Mouse (Mus musculus): ENCODE measurements at regions not wholly inside any gene's neighbourhood (a gene's known extent, or its start where the extent isn't known, plus 50 kb on each side); places are given as distances from the start of the nearest gene placed in this dataset.
A peak's percentile ranks its signal among the peaks of the same experiment; 100 is the strongest.

- no peak overlapping the region for H3K27ac ChIP-seq (replicated peaks; ENCODE audit: low read depth, low read length)
- no peaks in the 10 kb centered on the region for H3K9me3 ChIP-seq (ENCODE audit: control insufficient read depth, low read length)
- H3K9ac ChIP-seq (ENCODE audit: low read depth, low read length) = no peak overlapping the region
- ATAC-seq (ENCODE audit: low read depth) = no peak
- H3K4me3 ChIP-seq (ENCODE audit: low read depth, low read length) = no peak overlapping the region
- no peak overlapping the region for H3K4me2 ChIP-seq (ENCODE audit: low read depth, low read length)
- H3K4me1 ChIP-seq (ENCODE audit: control insufficient read depth, insufficient read depth, low read length) = no peaks in the 10 kb centered on the region
- 92% methylated on average over 1 of the region's 1 CpGs for WGBS
- no peaks in the 10 kb centered on the region for H3K27me3 ChIP-seq (replicated peaks; ENCODE audit: control insufficient read depth, insufficient read depth, low read length)
- no peaks in the 10 kb centered on the region for H3K36me3 ChIP-seq (ENCODE audit: control insufficient read depth, insufficient read depth, low read length)
- no peak for DNase-seq (ENCODE audit: low spot score)
Observed at GRCm38 (mm10) chr12:74745051-74745450, 428.9 kb upstream of the Gm11042 start.

DNA sequence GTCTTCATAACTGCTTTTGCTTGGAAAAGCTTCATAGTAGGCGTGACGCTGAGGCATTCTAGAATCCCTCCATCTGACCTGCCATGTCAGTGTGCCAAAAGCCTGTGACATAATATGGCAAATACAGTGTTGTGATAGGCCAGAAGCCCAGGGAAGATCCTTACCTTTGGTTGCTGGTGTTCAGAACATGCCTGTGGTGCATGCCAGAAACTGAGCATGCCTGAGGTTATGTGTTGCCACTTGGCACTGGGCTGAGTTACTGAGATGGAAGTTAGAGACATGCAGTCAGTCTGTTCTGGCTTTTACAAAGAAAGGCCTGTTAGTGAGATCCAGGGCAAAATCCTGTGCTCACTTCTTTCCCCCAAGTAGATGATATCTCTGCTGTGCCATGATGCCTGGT is 412.7 kb upstream of the Gm11042 start:
- Histone ChIP-seq H3K9me3 (ENCODE audit: control insufficient read depth, low read length) (peaks cover 5% of the 10 kb centered on the region; the same call in 1 of the 2 replicates), H3K4me3 (ENCODE audit: low read depth, low read length) (no peak overlapping the region), H3K27ac (replicated peaks; ENCODE audit: low read depth, low read length) (no peak overlapping the region), H3K27me3 (replicated peaks; ENCODE audit: control insufficient read depth, insufficient read depth, low read length) (no peaks in the 10 kb centered on the region), H3K36me3 (ENCODE audit: control insufficient read depth, insufficient read depth, low read length) (no peaks in the 10 kb centered on the region), H3K4me1 (ENCODE audit: control insufficient read depth, insufficient read depth, low read length) (no peaks in the 10 kb centered on the region), H3K4me2 (ENCODE audit: low read depth, low read length) (no peak overlapping the region), H3K9ac (ENCODE audit: low read depth, low read length) (no peak overlapping the region)
- WGBS = 90% methylated on average over 2 of the region's 2 CpGs
- DNase-seq (ENCODE audit: low spot score) (no peak), ATAC-seq (ENCODE audit: low read depth) (no peak)

GRCm38 (mm10) chr12:74679149-74679548 is 363.0 kb upstream of the Gm11042 start:
- ATAC-seq (ENCODE audit: low read depth) (no peak), DNase-seq (ENCODE audit: low spot score) (no peak)
- no peaks in the 10 kb centered on the region for H3K36me3 ChIP-seq (ENCODE audit: control insufficient read depth, insufficient read depth, low read length)
- H3K4me3 ChIP-seq (ENCODE audit: low read depth, low read length) = no peak overlapping the region
- 90% methylated on average over 3 of the region's 3 CpGs for WGBS
- H3K27me3 ChIP-seq (replicated peaks; ENCODE audit: control insufficient read depth, insufficient read depth, low read length) = no peaks in the 10 kb centered on the region
- H3K9me3 ChIP-seq (ENCODE audit: control insufficient read depth, low read length) = no peaks in the 10 kb centered on the region
- H3K27ac ChIP-seq (replicated peaks; ENCODE audit: low read depth, low read length) = no peak overlapping the region
- no peak overlapping the region for H3K4me2 ChIP-seq (ENCODE audit: low read depth, low read length)
- H3K9ac ChIP-seq (ENCODE audit: low read depth, low read length) = no peak overlapping the region
- H3K4me1 ChIP-seq (ENCODE audit: control insufficient read depth, insufficient read depth, low read length) = no peaks in the 10 kb centered on the region

DNA sequence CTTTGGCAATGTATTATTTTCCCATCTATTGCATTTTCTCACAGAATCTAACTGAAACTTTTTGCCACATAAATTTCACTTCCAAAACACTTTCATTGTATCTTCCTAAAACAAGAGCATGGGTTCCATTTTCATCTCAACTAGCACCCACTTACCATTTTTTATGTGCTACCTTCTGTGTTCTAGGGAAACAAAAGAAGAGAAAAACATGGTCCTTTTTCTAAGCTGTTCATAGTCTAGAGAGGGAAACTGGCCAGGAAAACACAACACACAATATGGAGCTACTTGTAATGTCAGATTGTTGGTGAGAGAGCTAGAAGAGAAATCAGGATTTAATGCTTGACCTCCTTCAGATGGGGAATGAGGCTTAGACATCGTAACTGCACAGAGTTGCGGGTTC is 361.6 kb upstream of the Gm11042 start:
- Histone ChIP-seq H3K36me3 (ENCODE audit: control insufficient read depth, insufficient read depth, low read length) (no peaks in the 10 kb centered on the region), H3K4me3 (ENCODE audit: low read depth, low read length) (no peak overlapping the region), H3K4me1 (ENCODE audit: control insufficient read depth, insufficient read depth, low read length) (no peaks in the 10 kb centered on the region), H3K9me3 (ENCODE audit: control insufficient read depth, low read length) (no peaks in the 10 kb centered on the region), H3K9ac (ENCODE audit: low read depth, low read length) (no peak overlapping the region), H3K27me3 (replicated peaks; ENCODE audit: control insufficient read depth, insufficient read depth, low read length) (no peaks in the 10 kb centered on the region; the same call in 1 of the 2 replicates), H3K27ac (replicated peaks; ENCODE audit: low read depth, low read length) (no peak overlapping the region), H3K4me2 (ENCODE audit: low read depth, low read length) (no peak overlapping the region)
- DNase-seq (ENCODE audit: low spot score) (no peak), ATAC-seq (ENCODE audit: low read depth) (no peak)
- 87% methylated on average over 2 of the region's 2 CpGs for WGBS

GRCm38 (mm10) chr12:74658406-74658805 is 342.2 kb upstream of the Gm11042 start:
- Histone ChIP-seq H3K9ac (ENCODE audit: low read depth, low read length) (no peak overlapping the region), H3K4me2 (ENCODE audit: low read depth, low read length) (no peak overlapping the region), H3K27ac (replicated peaks; ENCODE audit: low read depth, low read length) (no peak overlapping the region), H3K36me3 (ENCODE audit: control insufficient read depth, insufficient read depth, low read length) (no peaks in the 10 kb centered on the region), H3K4me3 (ENCODE audit: low read depth, low read length) (no peak overlapping the region), H3K9me3 (ENCODE audit: control insufficient read depth, low read length) (no peaks in the 10 kb centered on the region), H3K4me1 (ENCODE audit: control insufficient read depth, insufficient read depth, low read length) (no peaks in the 10 kb centered on the region), H3K27me3 (replicated peaks; ENCODE audit: control insufficient read depth, insufficient read depth, low read length) (no peaks in the 10 kb centered on the region)
- ATAC-seq (ENCODE audit: low read depth) (no peak), DNase-seq (ENCODE audit: low spot score) (no peak)

DNA sequence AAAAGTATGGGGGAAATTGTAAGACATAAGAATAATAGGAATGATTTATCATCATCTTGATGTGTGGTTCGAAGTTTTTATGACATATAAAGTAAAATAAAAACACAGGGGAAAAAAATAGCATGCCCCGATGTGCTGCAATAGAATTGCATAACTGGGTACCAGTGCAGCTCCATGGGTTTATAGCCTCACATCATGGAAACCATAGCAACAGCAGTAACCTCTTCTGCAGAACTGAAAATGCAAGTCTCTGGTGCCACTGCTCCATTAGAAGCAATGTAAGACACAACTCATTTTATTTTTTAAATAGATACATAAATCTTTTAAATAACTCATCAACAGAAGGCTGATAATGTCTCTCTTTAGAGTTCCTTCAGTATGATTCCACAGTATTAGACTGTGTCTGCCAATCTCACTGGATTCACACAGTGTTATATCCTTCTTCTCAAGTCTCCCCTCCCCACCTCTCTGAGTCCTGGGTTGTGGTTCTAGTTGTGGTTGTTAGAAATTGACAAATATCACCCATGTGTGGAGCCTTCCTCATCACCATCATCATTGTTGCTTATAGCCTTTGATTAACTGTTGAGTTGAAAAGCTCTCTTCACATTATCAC is 340.9 kb upstream of the Gm11042 start:
- no peaks in the 10 kb centered on the region for H3K9me3 ChIP-seq (ENCODE audit: control insufficient read depth, low read length)
- H3K4me1 ChIP-seq (ENCODE audit: control insufficient read depth, insufficient read depth, low read length) = no peaks in the 10 kb centered on the region
- H3K9ac ChIP-seq (ENCODE audit: low read depth, low read length) = no peak overlapping the region
- H3K4me3 ChIP-seq (ENCODE audit: low read depth, low read length) = no peak overlapping the region
- ATAC-seq (ENCODE audit: low read depth) = no peak
- no peak overlapping the region for H3K27ac ChIP-seq (replicated peaks; ENCODE audit: low read depth, low read length)
- H3K4me2 ChIP-seq (ENCODE audit: low read depth, low read length) = no peak overlapping the region
- no peak for DNase-seq (ENCODE audit: low spot score)
- 73% methylated on average over 2 of the region's 2 CpGs for WGBS
- H3K36me3 ChIP-seq (ENCODE audit: control insufficient read depth, insufficient read depth, low read length) = no peaks in the 10 kb centered on the region
- no peaks in the 10 kb centered on the region for H3K27me3 ChIP-seq (replicated peaks; ENCODE audit: control insufficient read depth, insufficient read depth, low read length)

- no peak for DNase-seq (ENCODE audit: low spot score)
- ATAC-seq (ENCODE audit: low read depth) = no peak
- Histone ChIP-seq H3K4me1 (ENCODE audit: control insufficient read depth, insufficient read depth, low read length) (no peaks in the 10 kb centered on the region), H3K27me3 (replicated peaks; ENCODE audit: control insufficient read depth, insufficient read depth, low read length) (no peaks in the 10 kb centered on the region), H3K4me2 (ENCODE audit: low read depth, low read length) (no peak overlapping the region), H3K4me3 (ENCODE audit: low read depth, low read length) (no peak overlapping the region), H3K9me3 (ENCODE audit: control insufficient read depth, low read length) (no peaks in the 10 kb centered on the region), H3K9ac (ENCODE audit: low read depth, low read length) (no peak overlapping the region), H3K36me3 (ENCODE audit: control insufficient read depth, insufficient read depth, low read length) (no peaks in the 10 kb centered on the region), H3K27ac (replicated peaks; ENCODE audit: low read depth, low read length) (no peak overlapping the region)
- WGBS = 68% methylated on average over 1 of the region's 1 CpGs
Observed at GRCm38 (mm10) chr12:74651256-74651655, 335.1 kb upstream of the Gm11042 start.

- no peak overlapping the region for H3K4me2 ChIP-seq (ENCODE audit: low read depth, low read length)
- no peak for DNase-seq (ENCODE audit: low spot score)
- H3K27me3 ChIP-seq (replicated peaks; ENCODE audit: control insufficient read depth, insufficient read depth, low read length) = no peaks in the 10 kb centered on the region
- no peak for ATAC-seq (ENCODE audit: low read depth)
- H3K36me3 ChIP-seq (ENCODE audit: control insufficient read depth, insufficient read depth, low read length) = no peaks in the 10 kb centered on the region
- WGBS = 81% methylated on average over 2 of the region's 2 CpGs
- no peak overlapping the region for H3K4me3 ChIP-seq (ENCODE audit: low read depth, low read length)
- H3K4me1 ChIP-seq (ENCODE audit: control insufficient read depth, insufficient read depth, low read length) = no peaks in the 10 kb centered on the region
- no peaks in the 10 kb centered on the region for H3K9me3 ChIP-seq (ENCODE audit: control insufficient read depth, low read length)
- no peak overlapping the region for H3K9ac ChIP-seq (ENCODE audit: low read depth, low read length)
- H3K27ac ChIP-seq (replicated peaks; ENCODE audit: low read depth, low read length) = no peak overlapping the region
Observed at GRCm38 (mm10) chr12:74632827-74633226, 316.6 kb upstream of the Gm11042 start.

GRCm38 (mm10) chr12:74595208-74595607 is 279.0 kb upstream of the Gm11042 start:
- H3K4me1 ChIP-seq (ENCODE audit: control insufficient read depth, insufficient read depth, low read length) = no peaks in the 10 kb centered on the region
- DNase-seq (ENCODE audit: low spot score) (peak; percentile 3), ATAC-seq (ENCODE audit: low read depth) (no peak)
- H3K36me3 ChIP-seq (ENCODE audit: control insufficient read depth, insufficient read depth, low read length) = no peaks in the 10 kb centered on the region
- H3K27me3 ChIP-seq (replicated peaks; ENCODE audit: control insufficient read depth, insufficient read depth, low read length) = no peaks in the 10 kb centered on the region
- no peak overlapping the region for H3K9ac ChIP-seq (ENCODE audit: low read depth, low read length)
- H3K9me3 ChIP-seq (ENCODE audit: control insufficient read depth, low read length) = no peaks in the 10 kb centered on the region
- H3K27ac ChIP-seq (replicated peaks; ENCODE audit: low read depth, low read length) = no peak overlapping the region
- H3K4me3 ChIP-seq (ENCODE audit: low read depth, low read length) = no peak overlapping the region
- H3K4me2 ChIP-seq (ENCODE audit: low read depth, low read length) = no peak overlapping the region
- WGBS = 76% methylated on average over 2 of the region's 2 CpGs
